Mouse (Mus musculus): ENCODE measurements around the gene Ethe1.

Ethe1 gene

GRCm38 (mm10) chr7:24653681-24654080 lies 66.3 kb downstream of the Ethe1 start:
- DNase-seq (ENCODE audit: low read depth in 1 of 2, low spot score in 2 of 2) = peak in 1 of 2 experiments; percentile 25

Measured in monocyte, adult 2 months (primary cell).